Mouse (Mus musculus): ENCODE measurements around the gene B3galt4. TPM values are rescaled to one million over a fixed set of nuclear protein-coding genes. Genes with fewer than 3 reads are reported as not detected.
"Not testable (repeated sequence)": the region's sequence is repeated elsewhere in the genome, so short reads cannot be mapped to it uniquely, and the experiment has no call there.

Gene B3galt4
- total RNA-seq, 1 experiment from 2014 or later = 8.5 TPM

DNA sequence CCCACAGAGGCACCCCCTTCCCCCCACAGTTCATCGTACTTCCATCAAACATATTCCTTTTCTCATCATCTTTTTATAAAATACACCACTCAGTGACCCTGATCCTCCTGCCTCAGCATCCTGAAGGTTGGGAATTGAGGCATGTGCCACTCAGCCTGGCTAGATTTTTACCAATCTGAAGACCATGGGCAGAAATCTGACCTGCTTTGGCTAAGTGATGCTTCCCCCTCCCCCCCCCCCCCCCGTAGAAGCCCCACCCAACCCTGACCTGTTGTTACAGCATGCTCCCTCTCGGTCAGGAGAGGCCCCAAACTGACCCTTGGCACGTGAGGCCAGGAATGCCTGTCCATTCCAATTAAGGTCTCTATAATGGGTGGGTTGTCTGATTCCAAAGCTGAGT, 46.5 kb downstream of the B3galt4 start, which contains the start of gene Platr17:
Gene Platr17, plus strand, starts transcription at position 301 of the 400 bp plus-strand sequence.
- not testable (repeated sequence) for DNase-seq

DNA sequence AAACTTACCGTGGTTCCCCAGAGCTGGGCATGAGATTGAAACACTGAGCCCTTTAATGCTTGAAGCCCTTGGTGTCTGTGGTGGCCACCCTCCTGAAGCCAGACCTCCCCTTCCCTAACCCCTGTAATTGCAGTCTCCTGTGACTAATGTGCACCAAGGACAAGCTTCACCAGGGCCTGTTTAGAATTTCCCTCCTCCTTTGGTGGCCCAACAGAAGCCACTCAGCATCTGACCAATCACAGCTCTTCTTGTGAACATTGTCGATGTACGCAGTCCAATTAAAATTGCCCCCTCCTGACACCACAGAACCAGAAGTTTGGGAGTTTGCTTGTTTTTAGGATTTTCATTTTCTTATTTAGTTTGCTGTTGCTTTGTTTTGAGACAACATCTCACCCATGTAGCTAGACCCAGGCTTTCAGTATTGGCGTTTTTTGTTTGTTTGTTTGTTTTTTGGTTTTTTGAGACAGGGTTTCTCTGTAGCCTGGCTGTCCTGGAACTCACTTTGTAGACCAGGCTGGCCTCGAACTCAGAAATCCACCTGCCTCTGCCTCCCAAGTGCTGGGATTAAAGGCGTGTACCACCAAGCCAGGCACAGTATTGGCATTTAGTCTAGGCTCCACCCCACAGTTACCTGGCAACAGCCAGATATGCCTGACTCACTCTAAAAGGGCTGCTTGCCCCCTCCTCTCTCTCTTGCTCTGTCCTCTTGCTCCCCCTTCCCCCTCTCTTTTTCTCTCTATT, 47.2 kb downstream of the B3galt4 start:
- not testable (repeated sequence) for DNase-seq

DNA sequence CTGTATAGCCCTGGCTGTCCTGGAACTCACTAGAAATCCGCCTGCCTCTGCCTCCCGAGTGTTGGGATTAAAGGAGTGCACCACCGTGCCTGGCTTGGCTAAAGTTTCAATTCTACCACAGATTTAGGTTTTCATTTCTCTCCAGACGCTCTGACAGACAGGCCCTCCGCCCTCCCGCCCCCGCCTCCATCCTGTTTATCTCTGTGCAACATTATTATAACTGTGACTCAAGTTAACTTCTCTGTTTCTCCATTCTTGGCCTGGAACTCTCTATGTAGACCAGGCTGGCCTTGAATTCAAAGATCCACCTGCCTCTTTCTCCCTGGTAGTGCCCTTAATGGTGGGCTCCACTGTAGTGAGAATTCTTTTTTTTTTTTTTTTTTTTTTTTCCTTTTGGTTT, 48.8 kb downstream of the B3galt4 start:
- DNase-seq = no peak

DNA sequence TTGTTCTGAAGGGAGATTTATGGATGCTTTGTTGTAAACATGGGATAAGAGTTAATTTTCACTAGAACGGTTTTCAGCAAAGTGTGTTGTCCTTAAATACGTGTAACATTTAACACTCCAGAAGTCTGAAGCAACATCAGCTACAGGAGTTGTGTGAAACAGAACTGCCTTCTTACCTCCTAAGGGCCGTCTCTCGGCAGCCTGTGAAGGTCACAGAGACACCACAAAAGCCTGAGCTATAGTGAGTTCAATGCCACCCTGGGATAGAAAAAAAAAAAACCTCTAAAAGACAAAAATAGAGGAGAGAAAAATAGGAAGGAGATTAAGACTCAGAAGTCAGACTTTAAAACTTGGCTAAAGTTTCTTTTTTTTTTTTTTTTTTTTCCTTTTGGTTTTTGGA, 49.2 kb downstream of the B3galt4 start:
- no peak for DNase-seq

DNA sequence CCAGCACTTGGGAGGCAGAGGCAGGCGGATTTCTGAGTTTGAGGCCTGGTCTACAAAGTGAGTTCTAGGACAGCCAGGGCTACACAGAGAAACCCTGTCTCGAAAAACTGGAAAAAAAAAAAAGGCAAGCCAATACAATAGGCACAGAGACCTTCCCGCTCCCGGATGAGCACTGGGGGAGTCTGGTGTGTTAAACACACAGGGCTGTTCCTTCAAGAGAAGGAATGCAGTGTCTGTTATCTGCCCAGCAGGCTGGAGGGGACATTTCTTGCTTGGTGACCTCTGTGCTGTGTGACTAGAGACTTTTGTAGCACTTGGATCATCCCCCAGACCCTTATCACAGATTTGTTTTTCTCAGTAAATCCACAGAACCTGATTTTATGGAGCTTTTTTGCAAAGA, 49.6 kb downstream of the B3galt4 start:
- DNase-seq = no peak

DNA sequence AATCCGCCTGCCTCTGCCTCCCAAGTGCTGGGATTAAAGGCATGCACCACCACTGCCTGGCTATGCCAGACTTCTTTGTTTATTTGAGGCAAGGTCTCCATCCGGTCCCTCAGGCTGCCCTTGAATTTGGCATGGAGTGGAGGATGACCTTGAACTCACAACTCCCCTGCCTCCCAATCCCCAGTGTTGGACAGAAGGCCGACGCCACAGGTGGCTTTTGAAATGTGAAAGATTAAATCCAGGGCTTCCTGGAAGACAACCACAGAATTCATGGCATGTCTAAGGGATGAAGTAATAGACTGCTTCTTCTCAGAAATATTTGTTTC, 50.3 kb downstream of the B3galt4 start:
- no peak for DNase-seq

DNA sequence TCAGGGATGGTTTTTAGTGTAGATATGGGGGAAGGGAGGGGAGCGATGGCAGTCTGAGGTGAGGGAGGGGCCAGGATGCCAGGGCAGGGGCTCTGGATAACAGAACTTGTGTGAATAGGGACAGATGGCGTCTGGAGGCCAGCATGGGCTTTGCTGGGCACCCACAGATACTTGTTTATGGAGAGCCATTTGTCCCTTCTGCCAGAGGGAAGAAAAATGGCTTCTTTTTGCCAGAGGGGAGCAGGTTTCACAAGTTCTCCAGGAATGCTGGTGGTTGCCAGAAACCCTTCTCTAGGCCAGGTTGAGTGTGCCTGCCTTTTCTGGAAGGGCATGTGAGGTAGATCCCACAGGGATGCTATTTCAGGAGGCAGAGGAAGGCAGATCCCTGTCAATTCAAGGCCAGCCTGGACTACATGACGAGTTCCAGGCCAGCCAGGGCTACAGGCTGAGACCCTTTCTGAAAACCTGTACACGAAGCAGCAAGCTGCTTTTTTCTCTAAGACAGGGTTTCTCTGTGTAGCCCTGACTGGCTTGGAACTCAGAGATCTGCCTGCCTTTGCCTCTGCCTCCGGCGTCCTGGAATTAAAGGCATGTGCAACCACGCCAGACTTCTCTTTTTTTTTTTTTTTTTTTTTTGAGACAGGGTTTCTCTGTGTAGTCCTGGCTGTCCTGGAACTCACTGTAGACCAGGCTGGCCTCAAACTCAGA, 50.9 kb downstream of the B3galt4 start:
- no peak for DNase-seq

Other genes starting within 250 kb of the B3galt4 start
- gene March2, start 232.8 kb downstream of the B3galt4 start, total RNA-seq (2021) = 113 and 117 TPM in 2 replicates
- gene Rab11b, start 191.0 kb downstream of the B3galt4 start, total RNA-seq (2021) = 236 and 280 TPM in 2 replicates
- 50.0 and 57.7 TPM in 2 replicates for gene Angptl4, start 169.7 kb downstream of the B3galt4 start, total RNA-seq (2021)
- 82.9 and 109 TPM in 2 replicates for gene Kank3, start 141.0 kb downstream of the B3galt4 start, total RNA-seq (2021)
- 1,302 and 1,448 TPM in 2 replicates for gene Rps28, start 126.9 kb downstream of the B3galt4 start, total RNA-seq (2021)
- 475 and 496 TPM in 2 replicates for gene Ndufa7, start 126.9 kb downstream of the B3galt4 start, total RNA-seq (2021)
- gene Cd320, start 108.4 kb downstream of the B3galt4 start, total RNA-seq (2021) = 27.0 and 40.5 TPM in 2 replicates
- gene Gm7029, start 77.7 kb downstream of the B3galt4 start, total RNA-seq (2021) = not detected in 2 replicates
- gene Kifc1, start 60.8 kb downstream of the B3galt4 start, total RNA-seq (2021) = 7.0 and 11.3 TPM in 2 replicates
- gene Platr17, start 46.4 kb downstream of the B3galt4 start, total RNA-seq (2021) = not detected in 2 replicates
- gene Daxx, start 42.1 kb downstream of the B3galt4 start, total RNA-seq (2021) = 35.2 and 36.4 TPM in 2 replicates
- 101 and 166 TPM in 2 replicates for gene Tapbp, start 35.6 kb downstream of the B3galt4 start, total RNA-seq (2021)
- 27.4 and 38.8 TPM in 2 replicates for gene Zbtb22, start 35.6 kb downstream of the B3galt4 start, total RNA-seq (2021)
- gene Rgl2, start 21.9 kb downstream of the B3galt4 start, total RNA-seq (2021) = 68.9 and 72.7 TPM in 2 replicates
- gene Pfdn6, start 11.1 kb downstream of the B3galt4 start, total RNA-seq (2021) = 101 and 102 TPM in 2 replicates
- 38.7 and 40.4 TPM in 2 replicates for gene Wdr46, start 10.8 kb downstream of the B3galt4 start, total RNA-seq (2021)
- gene Vps52, start 4.3 kb upstream of the B3galt4 start, total RNA-seq (2021) = 57.4 and 70.0 TPM in 2 replicates
- gene Rps18, start 4.5 kb upstream of the B3galt4 start, total RNA-seq (2021) = 630 and 736 TPM in 2 replicates
- gene H2-K1, start 48.9 kb upstream of the B3galt4 start, total RNA-seq (2021) = 321 and 327 TPM in 2 replicates
- gene Ring1, start 73.2 kb upstream of the B3galt4 start, total RNA-seq (2021) = 50.8 and 66.2 TPM in 2 replicates
- 239 TPM in 2 replicates for gene H2-Ke6, start 76.6 kb upstream of the B3galt4 start, total RNA-seq (2021)
- 149 and 162 TPM in 2 replicates for gene Slc39a7, start 80.2 kb upstream of the B3galt4 start, total RNA-seq (2021)
- 66.8 and 71.0 TPM in 2 replicates for gene Rxrb, start 80.3 kb upstream of the B3galt4 start, total RNA-seq (2021)
- gene Col11a2, start 87.9 kb upstream of the B3galt4 start, total RNA-seq (2021) = 0.91 and 3.0 TPM in 2 replicates
- gene H2-Oa, start 140.9 kb upstream of the B3galt4 start, total RNA-seq (2021) = 0.27 TPM in 1 of 2 replicates, not detected in the other
- 9.0 and 11.5 TPM in 2 replicates for gene H2-DMa, start 168.1 kb upstream of the B3galt4 start, total RNA-seq (2021)
- 209 and 233 TPM in 2 replicates for gene Brd2, start 171.1 kb upstream of the B3galt4 start, total RNA-seq (2021)
- gene H2-DMb2, start 191.8 kb upstream of the B3galt4 start, total RNA-seq (2021) = 1.7 TPM in 1 of 2 replicates, not detected in the other
- 2.4 and 3.0 TPM in 2 replicates for gene H2-DMb1, start 201.6 kb upstream of the B3galt4 start, total RNA-seq (2021)
- gene Tap1, start 236.1 kb upstream of the B3galt4 start, total RNA-seq (2021) = 14.4 and 20.9 TPM in 2 replicates
- gene Psmb9, start 236.3 kb upstream of the B3galt4 start, total RNA-seq (2021) = 7.0 and 14.5 TPM in 2 replicates
- 11.7 and 23.5 TPM in 2 replicates for gene Psmb8, start 246.2 kb upstream of the B3galt4 start, total RNA-seq (2021)